ENCODE assay signal across 13 mouse cellular contexts in genomic region chr10:42976577-42976976, GRCm38 (mm10).
"Had no signal": no experiment of that assay in that cellular context is flagged by ENCODE, and none has a peak within 500 bp of the region (broad histone marks: within the 10 kb centered on the region; RNA-seq: fewer than 3 reads in every experiment).

No protein-coding gene starts in this region.

- DNase-seq: gastrocnemius, postnatal 14 days; gastrocnemius, postnatal 36 days; heart, adult 18-20 months; heart, postnatal 10 days; heart, postnatal 36 days; kidney, adult 11 months; kidney, adult 2 months; kidney, adult 9 months; kidney, postnatal 14 days; kidney, postnatal 36 days; layer of hippocampus, adult 9-11 months; layer of hippocampus, postnatal 36 days; left cerebral cortex, postnatal 4 days had no signal
